Mouse (Mus musculus): Measurements from ENCODE around the gene Prg4. TPM values are rescaled to one million over a fixed set of nuclear protein-coding genes. Genes with fewer than 3 reads are reported as not detected.

The Prg4 gene
- polyA plus RNA-seq (2015; fragmentation: Nextera tagmentation; extraction: Ambion mirVana) = 0.49 and 0.71 TPM in 2 replicates

DNA sequence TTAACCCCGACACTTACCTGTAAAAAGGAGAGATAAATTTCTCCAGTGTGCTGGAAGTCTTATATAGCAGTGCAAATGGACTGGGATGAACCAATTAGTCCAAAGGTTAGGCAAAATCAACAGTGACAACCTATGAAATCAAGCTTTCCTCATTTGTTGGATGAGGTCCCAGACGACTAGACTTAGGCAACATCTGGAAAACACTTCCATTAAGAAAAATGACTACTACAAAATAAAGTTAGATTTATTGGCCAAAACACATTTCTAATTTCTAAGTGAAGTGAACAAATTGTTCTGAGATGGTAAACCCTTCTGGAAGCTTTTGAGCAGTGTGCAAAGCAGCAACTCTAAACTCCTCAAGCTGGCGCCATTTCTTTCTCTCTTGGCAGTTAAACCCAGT is at the start of gene Prg4:
Prg4 (minus strand) TSS at position 34 of the 400 bp plus-strand sequence.
- Histone ChIP-seq H3K4me2 (ENCODE audit: low read depth, low read length) (no peak within 1 kb of the TSS), H3K9ac (ENCODE audit: low read length) (no peak within 1 kb of the TSS), H3K4me1 (ENCODE audit: control insufficient read depth, insufficient read depth, low read length) (no peaks in the 10 kb centered on the region), H3K4me3 (ENCODE audit: low read length) (no peak within 1 kb of the TSS), H3K27me3 (ENCODE audit: control insufficient read depth, insufficient read depth, low read length) (no peaks in the 10 kb centered on the region), H3K36me3 (ENCODE audit: control insufficient read depth, insufficient read depth) (no peaks in the 10 kb centered on the region), H3K9me3 (replicated peaks; ENCODE audit: control insufficient read depth, low read length) (no peaks in the 10 kb centered on the region), H3K27ac (ENCODE audit: low read length) (no peak within 1 kb of the TSS)
- no peak for ATAC-seq (replicated peaks; ENCODE audit: extremely low read depth, insufficient read depth, low FRiP score)
- 70% methylated on average over 3 of the region's 3 CpGs for WGBS

DNA sequence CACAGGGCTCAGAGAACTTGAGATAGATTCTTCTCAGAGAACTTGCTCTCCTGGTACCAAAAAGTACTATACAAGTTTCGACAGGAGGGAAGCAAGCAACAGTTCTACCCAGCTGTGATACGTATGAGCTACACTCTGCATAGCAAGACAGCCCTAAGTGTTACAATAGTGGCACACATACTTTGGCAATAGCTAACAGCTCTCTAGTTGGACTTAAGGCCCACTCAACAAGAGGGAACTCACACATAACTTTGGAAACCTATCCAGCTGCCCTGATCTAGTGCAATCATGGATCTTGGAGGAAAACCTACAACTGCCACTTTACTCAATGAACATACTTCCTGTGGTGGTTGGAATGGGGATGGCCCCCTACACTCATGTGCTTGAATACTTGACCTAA is 47.1 kb upstream of the Prg4 start:
- no peak overlapping the region for H3K9ac ChIP-seq (ENCODE audit: low read length)
- no peak overlapping the region for H3K4me3 ChIP-seq (ENCODE audit: low read length)
- no peak for ATAC-seq (replicated peaks; ENCODE audit: extremely low read depth, insufficient read depth, low FRiP score)
- WGBS = 83% methylated on average over 2 of the region's 2 CpGs
- H3K9me3 ChIP-seq (replicated peaks; ENCODE audit: control insufficient read depth, low read length) = no peaks in the 10 kb centered on the region
- H3K27me3 ChIP-seq (ENCODE audit: control insufficient read depth, insufficient read depth, low read length) = no peaks in the 10 kb centered on the region
- H3K36me3 ChIP-seq (ENCODE audit: control insufficient read depth, insufficient read depth) = no peaks in the 10 kb centered on the region
- no peaks in the 10 kb centered on the region for H3K4me1 ChIP-seq (ENCODE audit: control insufficient read depth, insufficient read depth, low read length)
- H3K27ac ChIP-seq (ENCODE audit: low read length) = no peak overlapping the region
- no peak overlapping the region for H3K4me2 ChIP-seq (ENCODE audit: low read depth, low read length)

DNA sequence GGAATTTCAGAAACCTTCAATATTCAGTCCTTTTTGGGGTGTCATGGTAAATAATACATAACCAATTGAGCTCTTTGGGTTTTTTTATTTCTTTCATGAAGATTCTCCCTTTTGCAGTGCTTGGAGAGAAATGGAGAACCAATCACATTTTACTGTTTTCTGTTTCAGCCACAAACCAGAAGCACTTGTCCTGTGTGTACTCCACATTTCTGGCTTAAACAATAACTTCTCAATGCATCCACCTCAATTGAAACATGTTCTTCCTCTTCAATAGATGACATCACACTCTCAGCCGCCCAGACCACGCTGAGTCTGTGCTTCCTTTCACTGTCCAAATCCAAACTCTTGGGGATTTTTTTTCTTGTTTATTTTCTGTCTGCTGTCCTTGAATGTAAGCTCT is 39.8 kb upstream of the Prg4 start:
- Histone ChIP-seq H3K9me3 (replicated peaks; ENCODE audit: control insufficient read depth, low read length) (no peaks in the 10 kb centered on the region), H3K4me1 (ENCODE audit: control insufficient read depth, insufficient read depth, low read length) (no peaks in the 10 kb centered on the region), H3K4me3 (ENCODE audit: low read length) (no peak overlapping the region), H3K27ac (ENCODE audit: low read length) (no peak overlapping the region), H3K27me3 (ENCODE audit: control insufficient read depth, insufficient read depth, low read length) (no peaks in the 10 kb centered on the region), H3K36me3 (ENCODE audit: control insufficient read depth, insufficient read depth) (no peaks in the 10 kb centered on the region), H3K4me2 (ENCODE audit: low read depth, low read length) (no peak overlapping the region), H3K9ac (ENCODE audit: low read length) (no peak overlapping the region)
- 41% methylated on average over 2 of the region's 2 CpGs for WGBS
- ATAC-seq (replicated peaks; ENCODE audit: extremely low read depth, insufficient read depth, low FRiP score) = no peak

DNA sequence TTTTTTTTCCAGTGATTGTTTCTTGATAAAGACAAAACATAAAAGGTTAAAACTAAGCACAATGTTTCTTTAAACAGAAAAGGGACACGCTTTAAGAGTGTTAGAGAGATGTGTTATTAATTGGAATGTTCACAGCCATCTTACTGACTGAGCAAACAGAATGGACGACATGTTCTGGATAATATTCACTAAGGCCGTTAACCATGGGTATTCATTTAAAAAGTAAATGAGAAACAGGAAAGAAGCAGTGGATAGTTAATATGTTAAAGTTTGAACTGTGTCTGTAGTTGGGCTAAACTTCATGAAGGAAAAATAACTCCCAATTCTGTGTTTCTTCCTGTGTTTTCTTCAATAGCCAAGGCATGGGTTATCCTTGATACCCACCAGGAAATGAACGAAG is 37.4 kb upstream of the Prg4 start:
- H3K27ac ChIP-seq (ENCODE audit: low read length) = no peak overlapping the region
- H3K4me3 ChIP-seq (ENCODE audit: low read length) = no peak overlapping the region
- H3K27me3 ChIP-seq (ENCODE audit: control insufficient read depth, insufficient read depth, low read length) = no peaks in the 10 kb centered on the region
- H3K4me1 ChIP-seq (ENCODE audit: control insufficient read depth, insufficient read depth, low read length) = no peaks in the 10 kb centered on the region
- H3K9ac ChIP-seq (ENCODE audit: low read length) = no peak overlapping the region
- 82% methylated on average over 4 of the region's 4 CpGs for WGBS
- no peak for ATAC-seq (replicated peaks; ENCODE audit: extremely low read depth, insufficient read depth, low FRiP score)
- no peaks in the 10 kb centered on the region for H3K36me3 ChIP-seq (ENCODE audit: control insufficient read depth, insufficient read depth)
- H3K9me3 ChIP-seq (replicated peaks; ENCODE audit: control insufficient read depth, low read length) = peaks cover 3% of the 10 kb centered on the region; the same call in 1 of the 2 replicates
- H3K4me2 ChIP-seq (ENCODE audit: low read depth, low read length) = no peak overlapping the region

DNA sequence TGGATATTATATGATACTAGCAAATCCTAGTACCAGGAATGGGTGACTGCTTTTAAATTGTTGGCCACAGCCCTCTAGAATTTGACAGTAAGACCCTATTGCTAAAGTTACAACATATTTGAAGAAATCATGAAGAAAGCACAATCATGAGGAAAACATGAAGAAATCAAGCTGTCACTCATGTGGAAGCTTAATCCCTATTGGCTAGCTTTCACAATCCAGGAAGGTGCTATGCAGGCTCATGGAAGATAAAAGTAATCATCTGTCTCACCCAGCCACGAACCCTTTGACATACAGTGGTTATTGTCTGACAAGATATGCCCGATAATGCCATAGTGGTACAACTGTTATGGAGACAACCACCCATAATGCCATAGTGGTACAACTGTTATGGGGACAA is 32.2 kb upstream of the Prg4 start:
- whole genome bisulfite sequencing = 84% methylated on average over 2 of the region's 2 CpGs
- no peak overlapping the region for H3K27ac ChIP-seq (ENCODE audit: low read length)
- H3K9ac ChIP-seq (ENCODE audit: low read length) = no peak overlapping the region
- H3K27me3 ChIP-seq (ENCODE audit: control insufficient read depth, insufficient read depth, low read length) = no peaks in the 10 kb centered on the region
- no peak overlapping the region for H3K4me2 ChIP-seq (ENCODE audit: low read depth, low read length)
- no peaks in the 10 kb centered on the region for H3K36me3 ChIP-seq (ENCODE audit: control insufficient read depth, insufficient read depth)
- H3K4me3 ChIP-seq (ENCODE audit: low read length) = no peak overlapping the region
- peaks cover 5% of the 10 kb centered on the region; the same call in 1 of the 2 replicates for H3K9me3 ChIP-seq (replicated peaks; ENCODE audit: control insufficient read depth, low read length)
- no peaks in the 10 kb centered on the region for H3K4me1 ChIP-seq (ENCODE audit: control insufficient read depth, insufficient read depth, low read length)
- ATAC-seq (replicated peaks; ENCODE audit: extremely low read depth, insufficient read depth, low FRiP score) = no peak

DNA sequence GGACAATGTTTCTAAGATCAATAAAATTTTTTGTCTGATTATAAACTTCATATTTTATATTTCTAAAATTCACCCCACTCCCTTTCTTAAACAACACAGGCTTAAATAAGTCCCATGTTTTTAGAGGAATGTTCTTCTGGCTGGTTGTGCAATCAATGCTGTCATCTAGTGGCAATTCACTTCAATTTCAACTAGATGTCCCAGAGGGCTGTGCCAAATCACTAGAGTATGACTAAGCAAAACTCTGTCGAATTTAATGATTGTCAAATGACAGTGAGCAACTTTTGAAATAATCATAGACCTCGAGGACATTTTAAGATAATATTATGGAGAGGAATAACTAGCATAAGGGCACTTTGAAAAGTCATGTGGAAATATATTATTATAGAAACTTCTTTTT is 31.7 kb upstream of the Prg4 start:
- no peak for ATAC-seq (replicated peaks; ENCODE audit: extremely low read depth, insufficient read depth, low FRiP score)
- H3K27ac ChIP-seq (ENCODE audit: low read length) = no peak overlapping the region
- no peak overlapping the region for H3K9ac ChIP-seq (ENCODE audit: low read length)
- H3K36me3 ChIP-seq (ENCODE audit: control insufficient read depth, insufficient read depth) = no peaks in the 10 kb centered on the region
- WGBS = 50% methylated on average over 2 of the region's 2 CpGs
- no peak overlapping the region for H3K4me2 ChIP-seq (ENCODE audit: low read depth, low read length)
- H3K4me3 ChIP-seq (ENCODE audit: low read length) = no peak overlapping the region
- no peaks in the 10 kb centered on the region for H3K4me1 ChIP-seq (ENCODE audit: control insufficient read depth, insufficient read depth, low read length)
- no peaks in the 10 kb centered on the region for H3K27me3 ChIP-seq (ENCODE audit: control insufficient read depth, insufficient read depth, low read length)
- peaks cover 5% of the 10 kb centered on the region; the same call in 1 of the 2 replicates for H3K9me3 ChIP-seq (replicated peaks; ENCODE audit: control insufficient read depth, low read length)

DNA sequence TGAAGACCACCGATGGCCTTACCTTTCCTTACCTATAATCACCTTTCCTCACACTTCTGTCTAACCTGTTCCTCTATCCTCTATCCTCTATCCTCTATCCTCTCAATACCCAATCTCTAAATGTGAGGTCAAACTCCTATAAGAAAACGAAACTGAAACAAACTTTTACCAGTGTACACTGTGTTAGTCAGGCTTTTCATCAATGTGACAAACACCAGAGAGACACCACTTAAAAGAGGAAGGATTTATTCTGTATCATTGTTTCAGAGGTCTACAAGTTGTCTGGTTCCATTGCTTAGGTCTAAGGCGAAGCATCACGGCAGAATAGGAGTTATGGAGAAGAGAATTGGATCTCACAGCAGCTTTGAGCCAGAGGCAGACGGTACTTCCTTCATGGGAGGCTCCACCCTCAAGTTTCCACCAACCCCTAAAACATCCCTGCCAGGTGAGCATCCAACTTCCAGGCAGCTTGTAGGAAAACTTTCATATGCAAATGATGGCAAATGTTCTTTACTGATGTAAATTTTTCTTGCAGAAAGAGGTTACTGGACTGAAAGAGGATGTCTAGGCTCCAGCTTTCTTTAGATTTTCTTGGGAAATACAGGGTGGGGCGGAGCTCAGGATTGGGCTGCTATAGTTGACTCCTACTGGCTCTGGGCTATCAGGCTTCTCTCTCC is 30.8 kb upstream of the Prg4 start:
- WGBS = 70% methylated on average over 6 of the region's 6 CpGs
- ATAC-seq (replicated peaks; ENCODE audit: extremely low read depth, insufficient read depth, low FRiP score) = no peak

DNA sequence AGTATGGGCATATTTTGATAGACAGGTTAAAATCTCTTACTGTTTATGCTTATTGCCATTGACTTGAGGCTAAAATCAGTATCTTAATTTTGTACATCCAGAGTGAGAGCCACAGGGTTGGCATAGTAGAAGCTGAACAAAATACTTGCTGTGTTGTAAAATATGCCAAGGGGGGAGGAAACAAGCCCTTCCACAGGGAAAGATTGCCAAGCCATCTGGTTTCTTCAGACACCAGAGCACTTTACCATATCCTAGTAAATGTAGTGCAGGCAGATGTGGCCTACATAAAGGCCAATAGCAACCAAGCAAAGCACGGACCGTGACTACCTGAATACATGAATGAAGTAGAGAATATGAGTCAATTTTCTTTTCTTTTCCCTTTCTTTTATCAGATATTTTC is 23.2 kb upstream of the Prg4 start:
- no peak overlapping the region for H3K4me2 ChIP-seq (ENCODE audit: low read depth, low read length)
- no peak overlapping the region for H3K9ac ChIP-seq (ENCODE audit: low read length)
- no peaks in the 10 kb centered on the region for H3K9me3 ChIP-seq (replicated peaks; ENCODE audit: control insufficient read depth, low read length)
- 90% methylated on average over 2 of the region's 2 CpGs for WGBS
- no peak overlapping the region for H3K4me3 ChIP-seq (ENCODE audit: low read length)
- H3K27ac ChIP-seq (ENCODE audit: low read length) = no peak overlapping the region
- ATAC-seq (replicated peaks; ENCODE audit: extremely low read depth, insufficient read depth, low FRiP score) = no peak
- H3K27me3 ChIP-seq (ENCODE audit: control insufficient read depth, insufficient read depth, low read length) = no peaks in the 10 kb centered on the region
- H3K4me1 ChIP-seq (ENCODE audit: control insufficient read depth, insufficient read depth, low read length) = no peaks in the 10 kb centered on the region
- H3K36me3 ChIP-seq (ENCODE audit: control insufficient read depth, insufficient read depth) = no peaks in the 10 kb centered on the region

More for the DNA sequence above, 30.8 kb upstream of the Prg4 start:
- peaks cover 5% of the 10 kb centered on the region; the same call in 1 of the 2 replicates for H3K9me3 ChIP-seq (replicated peaks; ENCODE audit: control insufficient read depth, low read length)
- no peak overlapping the region for H3K9ac ChIP-seq (ENCODE audit: low read length)
- no peaks in the 10 kb centered on the region for H3K4me1 ChIP-seq (ENCODE audit: control insufficient read depth, insufficient read depth, low read length)
- no peaks in the 10 kb centered on the region for H3K36me3 ChIP-seq (ENCODE audit: control insufficient read depth, insufficient read depth)
- H3K27ac ChIP-seq (ENCODE audit: low read length) = no peak overlapping the region
- no peak overlapping the region for H3K4me3 ChIP-seq (ENCODE audit: low read length)
- no peaks in the 10 kb centered on the region for H3K27me3 ChIP-seq (ENCODE audit: control insufficient read depth, insufficient read depth, low read length)
- H3K4me2 ChIP-seq (ENCODE audit: low read depth, low read length) = no peak overlapping the region

DNA sequence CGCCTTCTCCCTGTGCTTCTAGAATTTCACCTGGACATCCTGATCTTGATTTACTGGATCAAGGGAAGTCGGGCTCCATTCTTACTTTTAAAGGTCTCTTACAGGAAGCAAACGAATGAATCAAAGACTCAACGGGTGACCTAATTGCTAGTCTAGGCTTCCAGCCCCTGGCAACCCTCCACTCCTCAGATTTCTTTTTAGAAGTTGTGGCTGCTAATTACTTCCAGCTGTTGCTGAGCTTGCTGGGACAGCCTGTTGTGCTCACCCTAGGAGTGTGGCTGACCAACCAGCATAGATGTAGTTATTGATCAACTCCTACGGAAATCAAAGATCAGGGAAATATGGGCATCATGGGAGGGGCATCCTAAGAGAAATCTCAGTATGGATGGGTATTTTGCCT is 14.7 kb upstream of the Prg4 start:
- Histone ChIP-seq H3K27ac (ENCODE audit: low read length) (no peak overlapping the region), H3K4me1 (ENCODE audit: control insufficient read depth, insufficient read depth, low read length) (no peaks in the 10 kb centered on the region), H3K36me3 (ENCODE audit: control insufficient read depth, insufficient read depth) (no peaks in the 10 kb centered on the region), H3K9ac (ENCODE audit: low read length) (no peak overlapping the region), H3K4me3 (ENCODE audit: low read length) (no peak overlapping the region), H3K4me2 (ENCODE audit: low read depth, low read length) (no peak overlapping the region), H3K27me3 (ENCODE audit: control insufficient read depth, insufficient read depth, low read length) (no peaks in the 10 kb centered on the region), H3K9me3 (replicated peaks; ENCODE audit: control insufficient read depth, low read length) (no peaks in the 10 kb centered on the region; the same call in 1 of the 2 replicates)
- no peak for ATAC-seq (replicated peaks; ENCODE audit: extremely low read depth, insufficient read depth, low FRiP score)
- 69% methylated on average over 5 of the region's 5 CpGs for WGBS

Measured in heart, embryonic 16.5 days (tissue).